Mouse (Mus musculus) stomach, postnatal 0 days (tissue): ENCODE results near the gene Inpp4a.

Experiments
- CTCF ChIP-seq: IDR thresholded peaks from 2 replicates; pipeline ENCODE4 v1.5.1; 2016; ENCODE audit warnings: antibody characterized with exemption, low read depth, mild to moderate bottlenecking, moderate library complexity
- EP300 ChIP-seq: optimal IDR thresholded peaks from 2 replicates; pipeline ENCODE3; 2016; ENCODE audit warnings: antibody characterized with exemption

GRCm38 (mm10) chr1:37362721-37363120, 63.1 kb downstream of the Inpp4a start:
- TF ChIP-seq CTCF = no peak
- no peak for TF ChIP-seq EP300
